Mouse (Mus musculus): ENCODE results near the gene Gdf3. TPM values are rescaled to one million over a fixed set of nuclear protein-coding genes. Genes with fewer than 3 reads are reported as not detected.

Gdf3 gene
- total and polyA plus RNA-seq, 2 experiments from 2014 or later, result not detected

GRCm38 (mm10) chr6:122606661-122607060 lies 3.2 kb downstream of the Gdf3 start:
- no peak for DNase-seq
- H3K27me3 ChIP-seq (ENCODE audit: insufficient read depth, low read length), result no peaks in the 10 kb centered on the region
- no peak for TF ChIP-seq CTCF (IDR thresholded peaks at IDR 0.05; ENCODE audit: low read depth)
- H3K9me3 ChIP-seq (ENCODE audit: low read length), result no peaks in the 10 kb centered on the region
- H3K4me2 ChIP-seq (ENCODE audit: low read depth), result no peak overlapping the region
- H3K36me3 ChIP-seq (ENCODE audit: insufficient read depth), result no peaks in the 10 kb centered on the region
- no peak overlapping the region for H3K27ac ChIP-seq (ENCODE audit: low read depth, low read length)
- no peak overlapping the region for H3K4me3 ChIP-seq (ENCODE audit: low read depth, low read length)
- ATAC-seq, result no peak
- H3K4me1 ChIP-seq (ENCODE audit: insufficient read depth), result no peaks in the 10 kb centered on the region
- WGBS, result 95% methylated on average over 11 of the region's 11 CpGs
- H3K9ac ChIP-seq, result no peak overlapping the region

GRCm38 (mm10) chr6:122605483-122605882 lies 4.4 kb downstream of the Gdf3 start:
- 95% methylated on average over 8 of the region's 8 CpGs for WGBS
- no peaks in the 10 kb centered on the region for H3K9me3 ChIP-seq (ENCODE audit: low read length)
- no peaks in the 10 kb centered on the region for H3K4me1 ChIP-seq (ENCODE audit: insufficient read depth)
- ATAC-seq, result no peak
- H3K27ac ChIP-seq (ENCODE audit: low read depth, low read length), result no peak overlapping the region
- DNase-seq, result no peak
- no peak overlapping the region for H3K4me2 ChIP-seq (ENCODE audit: low read depth)
- TF ChIP-seq CTCF (IDR thresholded peaks at IDR 0.05; ENCODE audit: low read depth), result no peak
- no peaks in the 10 kb centered on the region for H3K36me3 ChIP-seq (ENCODE audit: insufficient read depth)
- no peak overlapping the region for H3K4me3 ChIP-seq (ENCODE audit: low read depth, low read length)
- H3K9ac ChIP-seq, result no peak overlapping the region
- no peaks in the 10 kb centered on the region for H3K27me3 ChIP-seq (ENCODE audit: insufficient read depth, low read length)

DNA sequence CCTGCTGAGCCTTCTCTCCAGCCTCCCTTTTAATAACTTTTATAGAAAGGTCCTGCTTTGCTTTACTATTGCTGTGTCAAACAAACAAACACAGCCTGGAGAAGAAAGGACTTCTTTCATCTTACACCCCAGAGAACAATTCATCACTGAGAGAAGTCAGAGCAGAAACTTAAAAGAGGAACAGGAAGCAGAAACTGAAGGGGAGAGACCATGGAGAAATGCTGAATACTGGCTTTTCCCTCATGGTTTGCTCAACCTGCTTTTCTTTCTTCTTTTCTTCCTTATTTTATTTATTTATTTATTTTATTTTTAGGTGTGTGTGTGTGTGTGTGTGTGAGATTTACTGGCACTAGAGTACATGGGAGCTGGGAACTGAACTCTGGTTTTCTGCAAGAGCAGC lies 5.6 kb downstream of the Gdf3 start:
- no peak overlapping the region for H3K4me3 ChIP-seq (ENCODE audit: low read depth, low read length)
- no peaks in the 10 kb centered on the region for H3K27me3 ChIP-seq (ENCODE audit: insufficient read depth, low read length)
- DNase-seq, result no peak
- no peaks in the 10 kb centered on the region for H3K9me3 ChIP-seq (ENCODE audit: low read length)
- H3K9ac ChIP-seq, result no peak overlapping the region
- no peak overlapping the region for H3K4me2 ChIP-seq (ENCODE audit: low read depth)
- no peaks in the 10 kb centered on the region for H3K36me3 ChIP-seq (ENCODE audit: insufficient read depth)
- H3K27ac ChIP-seq (ENCODE audit: low read depth, low read length), result no peak overlapping the region
- TF ChIP-seq CTCF (IDR thresholded peaks at IDR 0.05; ENCODE audit: low read depth), result no peak
- ATAC-seq, result no peak
- H3K4me1 ChIP-seq (ENCODE audit: insufficient read depth), result no peaks in the 10 kb centered on the region

GRCm38 (mm10) chr6:122602992-122603322 lies 6.9 kb downstream of the Gdf3 start:
- 43% methylated on average over 1 of the region's 1 CpGs for WGBS
- TF ChIP-seq CTCF (IDR thresholded peaks at IDR 0.05; ENCODE audit: low read depth), result no peak
- no peak overlapping the region for H3K27ac ChIP-seq (ENCODE audit: low read depth, low read length)
- H3K9ac ChIP-seq, result no peak overlapping the region
- H3K27me3 ChIP-seq (ENCODE audit: insufficient read depth, low read length), result no peaks in the 10 kb centered on the region
- no peak for DNase-seq
- H3K36me3 ChIP-seq (ENCODE audit: insufficient read depth), result no peaks in the 10 kb centered on the region
- H3K4me3 ChIP-seq (ENCODE audit: low read depth, low read length), result 0 out of 2 replicates have a peak overlapping the region, but pooled peaks have one; percentile 40
- H3K9me3 ChIP-seq (ENCODE audit: low read length), result no peaks in the 10 kb centered on the region
- no peak for ATAC-seq
- H3K4me1 ChIP-seq (ENCODE audit: insufficient read depth), result no peaks in the 10 kb centered on the region
- H3K4me2 ChIP-seq (ENCODE audit: low read depth), result peak overlapping the region; percentile 58; the same call in 1 of the 2 replicates

- WGBS, result 4% methylated on average over 22 of the region's 22 CpGs
Observed at GRCm38 (mm10) chr6:122602242-122602991, 7.5 kb downstream of the Gdf3 start, which contains the start of gene Apobec1. Apobec1 (minus strand) TSS chr6:122602444.

GRCm38 (mm10) chr6:122601615-122602014 lies 8.3 kb downstream of the Gdf3 start:
- Histone ChIP-seq H3K27me3 (ENCODE audit: insufficient read depth, low read length) (no peaks in the 10 kb centered on the region), H3K9ac (no peak overlapping the region), H3K9me3 (ENCODE audit: low read length) (no peaks in the 10 kb centered on the region), H3K27ac (ENCODE audit: low read depth, low read length) (no peak overlapping the region), H3K4me3 (ENCODE audit: low read depth, low read length) (no peak overlapping the region), H3K4me2 (ENCODE audit: low read depth) (peak overlapping the region; percentile 58), H3K4me1 (ENCODE audit: insufficient read depth) (no peaks in the 10 kb centered on the region), H3K36me3 (ENCODE audit: insufficient read depth) (no peaks in the 10 kb centered on the region)
- DNase-seq (no peak), ATAC-seq (no peak)
- 84% methylated on average over 3 of the region's 3 CpGs for WGBS
- no peak for TF ChIP-seq CTCF (IDR thresholded peaks at IDR 0.05; ENCODE audit: low read depth)

More at GRCm38 (mm10) chr6:122602242-122602991, 7.5 kb downstream of the Gdf3 start, which contains the start of gene Apobec1:
- TF ChIP-seq CTCF (IDR thresholded peaks at IDR 0.05; ENCODE audit: low read depth), result no peak
- peak; percentile 74 for ATAC-seq
- Histone ChIP-seq H3K9me3 (ENCODE audit: low read length) (no peaks in the 10 kb centered on the region), H3K4me3 (ENCODE audit: low read depth, low read length) (peak within 1 kb of the TSS; percentile 40), H3K9ac (peak within 1 kb of the TSS; percentile 43), H3K36me3 (ENCODE audit: insufficient read depth) (no peaks in the 10 kb centered on the region), H3K27ac (ENCODE audit: low read depth, low read length) (peak within 1 kb of the TSS; percentile 55; the same call in 1 of the 2 replicates), H3K4me1 (ENCODE audit: insufficient read depth) (no peaks in the 10 kb centered on the region), H3K4me2 (ENCODE audit: low read depth) (peak within 1 kb of the TSS; percentile 58), H3K27me3 (ENCODE audit: insufficient read depth, low read length) (no peaks in the 10 kb centered on the region)
- peak; percentile 40 for DNase-seq

DNA sequence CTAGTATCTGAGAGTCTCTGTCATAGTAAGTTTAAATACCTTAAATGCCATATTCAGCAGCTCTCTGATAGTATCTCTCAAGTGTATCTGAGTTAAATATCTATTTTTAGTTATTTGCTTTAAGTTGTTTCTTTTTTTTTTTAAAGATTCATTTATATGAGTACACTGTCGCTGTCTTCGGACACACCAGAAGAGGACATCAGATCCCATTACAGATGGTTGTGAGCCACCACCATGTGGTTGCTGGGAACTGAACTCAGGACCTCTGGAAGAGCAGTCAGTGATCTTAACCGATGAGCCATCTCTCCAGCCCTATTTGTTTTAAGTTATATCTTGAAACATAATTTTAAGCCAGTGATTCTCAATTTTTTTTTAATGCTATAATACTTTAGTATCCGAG lies 8.9 kb downstream of the Gdf3 start:
- Histone ChIP-seq H3K4me1 (ENCODE audit: insufficient read depth) (no peaks in the 10 kb centered on the region), H3K4me2 (ENCODE audit: low read depth) (no peak overlapping the region), H3K36me3 (ENCODE audit: insufficient read depth) (no peaks in the 10 kb centered on the region), H3K9me3 (ENCODE audit: low read length) (no peaks in the 10 kb centered on the region), H3K9ac (no peak overlapping the region), H3K27ac (ENCODE audit: low read depth, low read length) (no peak overlapping the region), H3K4me3 (ENCODE audit: low read depth, low read length) (no peak overlapping the region), H3K27me3 (ENCODE audit: insufficient read depth, low read length) (no peaks in the 10 kb centered on the region)
- ATAC-seq (no peak), DNase-seq (no peak)
- TF ChIP-seq CTCF (IDR thresholded peaks at IDR 0.05; ENCODE audit: low read depth), result no peak
- 89% methylated on average over 4 of the region's 4 CpGs for WGBS
